Mouse (Mus musculus) hindbrain, postnatal 0 days (tissue): ENCODE measurements at regions not wholly inside any gene's neighbourhood (a gene's known extent, or its start where the extent isn't known, plus 50 kb on each side); places are given as distances from the start of the nearest gene placed in this dataset.

Source experiments
- ATAC-seq: fragments of 200-750 bp; cut with Nextera tagmentation; 2 replicates; pipeline ENCODE4 v1.8.0; 2017; ENCODE audit warnings: mild to moderate bottlenecking, moderate TSS enrichment, moderate library complexity
- DNase-seq: peaks from one replicate; pipeline ENCODE4 v3.0.0-alpha.2; 2015; ENCODE audit warnings: low spot score
- H3K27ac ChIP-seq: fragments of 300-500 bp; sonication (generic); 2 replicates; pipeline ENCODE4 v1.5.1; 2014; ENCODE audit warnings: mild to moderate bottlenecking
- H3K27me3 ChIP-seq: fragments of 300-500 bp; sonication (generic); 2 replicates; pipeline ENCODE4 v1.6.1; 2014; ENCODE audit warnings: low read length, mixed read lengths; ENCODE audit not compliant: insufficient read depth
- H3K36me3 ChIP-seq: fragments of 300-500 bp; sonication (generic); 2 replicates; pipeline ENCODE4 v1.6.1; 2014; ENCODE audit warnings: low read length, mixed read lengths; ENCODE audit not compliant: insufficient read depth
- H3K4me1 ChIP-seq: fragments of 300-500 bp; sonication (generic); 2 replicates; pipeline ENCODE4 v1.6.1; 2014; ENCODE audit warnings: antibody characterized with exemption, low read length, mixed read lengths; ENCODE audit not compliant: insufficient read depth
- H3K4me2 ChIP-seq: fragments of 300-500 bp; sonication (generic); 2 replicates; pipeline ENCODE4 v1.6.1; 2014; ENCODE audit warnings: low read depth, mild to moderate bottlenecking, low read length, moderate library complexity, mixed read lengths
- H3K4me3 ChIP-seq: fragments of 300-500 bp; sonication (generic); 2 replicates; pipeline ENCODE4 v1.5.1; 2014; ENCODE audit warnings: low read length
- H3K9ac ChIP-seq: fragments of 300-500 bp; sonication (generic); replicated peaks from 2 replicates; pipeline ENCODE4 v1.6.1; 2014; ENCODE audit warnings: mild to moderate bottlenecking, low read length, moderate library complexity, mixed read lengths
- H3K9me3 ChIP-seq: fragments of 300-500 bp; sonication (generic); 2 replicates; pipeline ENCODE4 v1.6.1; 2016; ENCODE audit warnings: low read length, mixed read lengths
- CTCF ChIP-seq: IDR thresholded peaks from 2 replicates; pipeline ENCODE4 v1.5.1; 2016; ENCODE audit warnings: antibody characterized with exemption, control low read depth, low read depth
- WGBS: fragments of 180-500 bp; shearing (Covaris S2); extraction: QIAGEN DNeasy Blood & Tissue Kit; methylation state at CpG from one replicate; pipeline ENCODE4 v1.1.7; 2014; 5-methylcytosine and 5-hydroxymethylcytosine counted together

DNA sequence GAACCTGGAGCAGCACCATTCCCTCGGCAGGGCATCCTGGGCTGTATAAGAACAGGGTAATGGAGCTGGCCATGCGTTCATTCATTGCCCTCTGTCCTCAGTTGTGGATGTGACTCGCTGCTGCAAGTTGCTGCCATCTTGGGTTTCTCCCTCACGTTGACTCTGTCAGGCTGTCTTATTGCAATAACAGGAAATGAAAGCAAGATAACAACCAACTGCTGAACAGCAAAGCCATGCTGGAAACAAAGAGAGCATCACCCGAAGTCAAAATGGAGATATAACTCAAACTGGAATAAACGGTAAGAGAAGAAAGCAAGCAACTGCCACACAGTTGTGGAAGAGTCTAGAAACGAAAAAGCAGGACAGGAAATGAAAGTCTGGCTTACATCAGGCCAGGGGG is 188.5 kb downstream of the Bcl11b start:
- DNase-seq (no peak), ATAC-seq (no peak)
- H3K36me3 ChIP-seq = no peaks in the 10 kb centered on the region
- no peaks in the 10 kb centered on the region for H3K9me3 ChIP-seq
- no peak overlapping the region for H3K9ac ChIP-seq
- H3K4me2 ChIP-seq = no peak overlapping the region
- TF ChIP-seq CTCF = no peak
- 0 out of 2 replicates have a peak, but pooled peaks cover 5% of the 10 kb centered on the region for H3K27me3 ChIP-seq
- no peak overlapping the region for H3K4me3 ChIP-seq
- no peaks in the 10 kb centered on the region for H3K4me1 ChIP-seq
- WGBS = 86% methylated on average over 7 of the region's 7 CpGs
- H3K27ac ChIP-seq = no peak overlapping the region

DNA sequence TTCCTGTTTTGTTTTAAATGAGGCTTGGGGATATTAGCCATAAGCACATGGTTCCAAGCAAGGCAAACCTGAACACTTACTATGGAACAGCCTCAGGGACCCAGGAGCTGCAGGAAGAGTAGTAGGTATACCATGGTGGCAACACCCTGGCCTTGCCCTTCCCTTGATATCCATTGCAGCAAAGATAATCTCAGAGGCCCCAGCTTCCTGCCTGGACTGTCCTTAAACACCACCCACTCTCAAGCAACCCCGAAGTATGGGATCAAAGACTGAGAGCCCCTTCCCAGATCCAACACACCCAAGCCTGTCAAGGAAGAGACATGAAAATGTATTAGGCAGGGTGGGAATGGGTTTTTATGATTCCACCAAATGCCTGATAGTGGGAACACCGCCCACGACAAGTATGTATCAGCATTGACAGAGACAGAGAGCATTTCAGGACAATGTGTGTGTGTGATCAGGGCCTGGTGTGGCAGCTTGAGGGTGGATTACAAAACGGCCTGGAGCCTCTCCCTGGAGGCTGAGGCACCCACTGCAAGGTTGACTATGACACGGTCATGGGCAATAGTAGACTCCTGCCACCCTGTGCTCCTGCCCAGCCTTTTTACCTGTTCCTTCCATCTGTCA is 179.5 kb downstream of the Bcl11b start:
- no peak overlapping the region for H3K27ac ChIP-seq
- WGBS = 88% methylated on average over 5 of the region's 5 CpGs
- no peak for TF ChIP-seq CTCF
- H3K4me3 ChIP-seq = no peak overlapping the region
- no peaks in the 10 kb centered on the region for H3K4me1 ChIP-seq
- H3K4me2 ChIP-seq = no peak overlapping the region
- H3K9me3 ChIP-seq = no peaks in the 10 kb centered on the region
- H3K27me3 ChIP-seq = no peaks in the 10 kb centered on the region
- DNase-seq (no peak), ATAC-seq (no peak)
- H3K9ac ChIP-seq = no peak overlapping the region
- H3K36me3 ChIP-seq = no peaks in the 10 kb centered on the region

DNA sequence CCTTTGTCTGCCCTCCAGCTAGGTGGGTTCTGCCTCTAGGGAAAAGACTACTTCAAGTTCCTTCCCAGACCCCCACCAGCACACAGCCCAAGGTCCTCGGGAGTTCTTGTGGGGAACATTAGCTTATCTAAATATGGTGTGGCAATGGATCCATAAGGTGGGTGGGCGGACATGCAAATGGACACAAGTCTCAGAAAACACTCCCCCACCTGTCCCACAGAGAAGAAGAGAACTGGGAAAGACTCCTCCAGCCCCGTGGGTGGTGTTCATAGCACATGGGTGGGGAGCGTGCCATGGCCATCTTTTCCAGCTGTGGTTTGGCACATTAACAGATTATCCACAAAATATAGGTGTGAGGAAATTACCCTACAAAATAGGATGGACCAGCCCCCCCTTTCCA is 177.5 kb downstream of the Bcl11b start:
- H3K36me3 ChIP-seq = no peaks in the 10 kb centered on the region
- no peaks in the 10 kb centered on the region for H3K4me1 ChIP-seq
- DNase-seq (no peak), ATAC-seq (no peak)
- H3K9me3 ChIP-seq = no peaks in the 10 kb centered on the region
- H3K27ac ChIP-seq = no peak overlapping the region
- H3K9ac ChIP-seq = no peak overlapping the region
- no peak overlapping the region for H3K4me2 ChIP-seq
- no peak overlapping the region for H3K4me3 ChIP-seq
- no peak for TF ChIP-seq CTCF
- WGBS = 96% methylated on average over 4 of the region's 4 CpGs
- no peaks in the 10 kb centered on the region for H3K27me3 ChIP-seq

DNA sequence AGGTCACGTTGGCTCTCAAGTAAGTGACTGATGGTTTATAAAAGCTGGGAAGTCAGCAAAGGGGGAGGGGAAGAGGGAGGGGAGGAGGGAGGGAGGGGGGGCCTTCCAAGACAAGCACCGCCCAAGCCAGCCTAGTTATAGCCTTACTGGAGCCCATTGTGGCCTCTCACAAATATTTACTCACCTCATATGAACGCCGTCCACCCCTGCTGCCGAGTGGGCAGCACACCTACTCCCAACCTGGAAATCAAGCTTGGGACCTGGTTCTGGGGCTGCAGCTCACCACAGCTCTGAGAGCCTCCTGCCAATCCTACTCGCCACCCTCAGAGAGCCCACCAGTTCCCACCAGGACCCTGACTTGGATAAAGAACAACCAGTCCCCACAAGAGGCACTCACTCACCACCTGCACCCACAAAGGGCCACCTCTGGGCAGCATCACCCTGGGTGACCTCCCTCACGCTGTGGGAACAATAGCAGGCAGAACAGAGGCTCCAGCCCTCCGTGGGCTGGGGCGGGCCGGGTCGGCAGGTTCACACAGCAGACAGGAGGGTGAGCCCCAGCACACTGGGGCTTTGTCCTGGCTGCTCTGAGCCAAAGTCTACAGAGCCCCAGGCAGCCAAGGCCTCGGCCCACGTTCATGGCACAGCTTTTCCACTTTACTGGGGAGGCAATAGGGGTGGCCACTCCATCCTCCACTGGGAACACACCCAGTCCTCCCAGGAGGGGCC is 171.8 kb downstream of the Bcl11b start:
- H3K27ac ChIP-seq = no peak overlapping the region
- H3K4me3 ChIP-seq = no peak overlapping the region
- H3K9me3 ChIP-seq = no peaks in the 10 kb centered on the region
- 34% methylated on average over 13 of the region's 13 CpGs for WGBS
- no peak overlapping the region for H3K9ac ChIP-seq
- no peaks in the 10 kb centered on the region for H3K4me1 ChIP-seq
- ATAC-seq (no peak), DNase-seq (no peak)
- no peak overlapping the region for H3K4me2 ChIP-seq
- H3K36me3 ChIP-seq = no peaks in the 10 kb centered on the region
- no peaks in the 10 kb centered on the region for H3K27me3 ChIP-seq
- no peak for TF ChIP-seq CTCF

DNA sequence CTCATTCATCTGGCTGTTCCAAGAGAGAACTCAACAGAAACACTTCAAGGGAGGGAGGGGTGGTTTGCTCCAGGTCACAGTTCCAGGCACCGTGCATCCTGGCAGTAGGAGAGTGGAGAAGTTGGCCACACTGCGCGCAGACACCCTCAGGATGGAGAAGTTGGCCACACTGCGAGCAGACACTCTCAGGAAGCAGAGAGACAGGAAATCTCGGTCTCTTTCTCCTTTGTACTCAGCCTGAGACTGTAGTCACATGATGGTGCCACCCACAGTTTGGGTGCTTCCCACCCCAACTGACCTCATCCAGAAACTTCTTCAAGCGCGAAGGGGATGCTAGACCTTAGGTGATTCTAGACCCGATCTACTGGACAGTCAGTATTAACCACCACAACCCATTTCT is 170.4 kb downstream of the Bcl11b start:
- Histone ChIP-seq H3K4me3 (no peak overlapping the region), H3K9me3 (no peaks in the 10 kb centered on the region), H3K4me2 (no peak overlapping the region), H3K9ac (no peak overlapping the region), H3K27me3 (no peaks in the 10 kb centered on the region), H3K27ac (no peak overlapping the region), H3K4me1 (no peaks in the 10 kb centered on the region), H3K36me3 (no peaks in the 10 kb centered on the region)
- TF ChIP-seq CTCF = no peak
- DNase-seq (no peak), ATAC-seq (no peak)
- WGBS = 92% methylated on average over 8 of the region's 8 CpGs

DNA sequence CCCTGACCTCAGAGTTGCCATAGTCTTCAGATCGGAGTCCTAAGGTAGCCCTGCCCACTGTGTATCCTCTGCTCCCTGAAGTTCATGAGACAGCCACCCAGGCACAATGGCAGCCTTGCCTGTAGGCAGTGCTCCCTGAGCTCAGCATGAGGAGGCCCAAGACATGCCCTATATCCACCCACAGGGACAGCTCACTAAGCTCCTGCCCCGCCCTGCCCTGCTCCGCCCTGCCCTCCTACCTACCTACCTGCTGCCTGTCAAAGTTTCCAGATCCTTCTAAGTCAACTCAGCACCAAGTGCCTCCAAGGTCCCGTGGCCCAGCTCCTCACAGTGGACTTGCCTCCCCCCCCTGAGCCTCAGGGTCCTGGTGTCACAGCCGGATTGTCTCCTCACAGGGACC is 168.9 kb downstream of the Bcl11b start:
- Histone ChIP-seq H3K36me3 (no peaks in the 10 kb centered on the region), H3K9ac (no peak overlapping the region), H3K4me2 (no peak overlapping the region), H3K27me3 (no peaks in the 10 kb centered on the region), H3K27ac (no peak overlapping the region), H3K4me3 (no peak overlapping the region), H3K4me1 (no peaks in the 10 kb centered on the region), H3K9me3 (no peaks in the 10 kb centered on the region)
- DNase-seq (no peak), ATAC-seq (no peak)
- WGBS = 79% methylated on average over 5 of the region's 5 CpGs
- TF ChIP-seq CTCF = no peak

DNA sequence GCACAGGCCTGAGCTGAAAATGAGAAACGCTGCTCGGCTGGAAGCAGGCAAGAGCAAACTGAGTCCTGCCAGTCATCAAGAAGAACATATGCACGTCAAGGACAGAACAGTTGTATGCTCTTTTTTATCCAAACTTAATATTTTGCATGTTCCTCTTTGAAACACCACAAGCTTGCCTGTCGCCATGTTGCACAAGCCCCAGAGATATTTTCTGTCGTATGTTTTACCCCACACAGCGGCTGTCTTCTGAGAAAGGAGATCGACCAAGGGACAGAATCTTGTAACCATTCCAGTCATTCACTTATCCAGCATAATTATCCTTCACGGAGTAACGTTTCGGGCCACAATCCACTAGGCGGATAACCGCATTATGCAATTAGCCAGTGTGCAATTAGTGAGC is 165.7 kb downstream of the Bcl11b start:
- WGBS = 86% methylated on average over 12 of the region's 12 CpGs
- no peaks in the 10 kb centered on the region for H3K9me3 ChIP-seq
- DNase-seq = no peak
- no peak overlapping the region for H3K9ac ChIP-seq
- no peak overlapping the region for H3K4me3 ChIP-seq
- H3K27ac ChIP-seq = no peak overlapping the region
- ATAC-seq = no peak
- H3K4me1 ChIP-seq = no peaks in the 10 kb centered on the region
- H3K36me3 ChIP-seq = no peaks in the 10 kb centered on the region
- no peak for TF ChIP-seq CTCF
- no peak overlapping the region for H3K4me2 ChIP-seq
- no peaks in the 10 kb centered on the region for H3K27me3 ChIP-seq
